Mouse (Mus musculus): ENCODE results near the gene Gm11938. TPM values are rescaled to one million over a fixed set of nuclear protein-coding genes. Genes with fewer than 3 reads are reported as not detected.
"Not testable (repeated sequence)": the region's sequence is repeated elsewhere in the genome, so short reads cannot be mapped to it uniquely, and the experiment has no call there.

Gm11938 gene
- polyA plus RNA-seq (2017; shearing (Covaris generic)): not detected

DNA sequence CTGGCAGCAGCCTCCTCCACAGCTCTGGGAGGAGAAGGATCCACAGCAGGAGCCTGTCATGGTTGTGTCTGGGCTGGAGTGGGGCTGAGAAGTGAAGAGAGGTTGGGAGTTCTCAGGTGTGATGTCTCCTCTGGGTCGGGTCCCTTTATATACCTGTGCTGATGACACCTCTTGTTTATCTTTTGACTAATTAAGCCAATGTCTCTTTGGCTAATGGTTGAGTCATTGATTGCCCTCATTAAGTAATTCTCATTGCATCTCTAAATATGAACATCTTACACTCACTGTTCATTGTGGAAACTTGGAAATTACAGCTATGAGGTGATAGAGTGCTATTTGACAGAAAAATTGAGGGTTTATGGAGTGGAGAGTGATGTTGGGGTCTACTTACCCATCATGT is at the start of gene Gm11938:
TSS of gene Gm11938 (minus strand) at position 101 of the 400 bp plus-strand sequence.
- not testable (repeated sequence) for ATAC-seq

DNA sequence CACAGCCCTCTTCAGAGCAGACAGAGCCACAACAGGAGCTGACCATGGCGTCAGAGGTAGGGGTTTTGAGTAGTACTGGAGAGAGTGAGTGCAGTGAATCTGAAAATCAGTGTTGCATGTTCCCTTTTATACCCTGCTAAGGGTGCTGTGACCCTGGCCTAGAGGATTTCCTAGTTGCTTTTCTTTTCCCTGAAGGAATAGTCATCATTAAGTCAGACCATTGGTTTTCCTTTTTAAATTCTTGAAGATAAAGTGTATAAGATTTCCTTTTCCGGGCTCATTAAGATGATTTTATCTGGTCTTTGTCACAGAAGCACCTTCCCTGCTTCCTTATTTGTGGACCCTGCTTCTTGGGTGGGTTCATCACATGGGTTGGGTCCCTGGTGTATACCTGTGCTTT is 47.0 kb upstream of the Gm11938 start, which contains the start of gene Gm11555:
TSS of gene Gm11555 (minus strand) at position 101 of the 400 bp plus-strand sequence.
- ATAC-seq: no peak

- no peak for ATAC-seq
Observed at GRCm38 (mm10) chr11:99646444-99646843, 43.3 kb upstream of the Gm11938 start.

- ATAC-seq: no peak
Observed at GRCm38 (mm10) chr11:99644351-99644750, 41.2 kb upstream of the Gm11938 start.

- not testable (repeated sequence) for ATAC-seq
Observed at GRCm38 (mm10) chr11:99643635-99644139, 40.6 kb upstream of the Gm11938 start, which contains the start of gene Krtap4-7. Gene Krtap4-7, minus strand, starts transcription at chr11:99644089.

DNA sequence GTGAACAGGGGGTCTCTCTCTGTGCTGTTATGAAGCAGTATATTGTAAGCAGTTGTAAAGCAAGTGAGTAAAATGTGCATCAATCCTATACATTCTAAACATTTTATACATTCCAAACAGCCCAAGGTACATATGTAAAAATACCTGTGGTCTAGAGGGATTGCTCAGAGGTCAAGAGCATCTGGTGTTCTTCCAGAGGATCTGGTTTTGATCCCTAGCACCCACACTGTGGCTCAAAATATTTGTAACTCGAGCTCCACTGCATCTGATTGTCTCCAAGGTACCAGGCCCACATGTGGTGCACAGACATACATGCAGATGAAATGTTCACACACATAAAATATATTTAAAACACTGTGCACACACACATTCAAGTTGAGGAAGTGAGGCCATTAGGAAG is 37.8 kb upstream of the Gm11938 start:
- ATAC-seq: no peak

GRCm38 (mm10) chr11:99637086-99637485 is 34.0 kb upstream of the Gm11938 start:
- ATAC-seq: no peak

GRCm38 (mm10) chr11:99634653-99635134 is 31.6 kb upstream of the Gm11938 start, which contains the start of gene Krtap4-2:
Gene Krtap4-2, minus strand, starts transcription at chr11:99635084.
- no peak for ATAC-seq

DNA sequence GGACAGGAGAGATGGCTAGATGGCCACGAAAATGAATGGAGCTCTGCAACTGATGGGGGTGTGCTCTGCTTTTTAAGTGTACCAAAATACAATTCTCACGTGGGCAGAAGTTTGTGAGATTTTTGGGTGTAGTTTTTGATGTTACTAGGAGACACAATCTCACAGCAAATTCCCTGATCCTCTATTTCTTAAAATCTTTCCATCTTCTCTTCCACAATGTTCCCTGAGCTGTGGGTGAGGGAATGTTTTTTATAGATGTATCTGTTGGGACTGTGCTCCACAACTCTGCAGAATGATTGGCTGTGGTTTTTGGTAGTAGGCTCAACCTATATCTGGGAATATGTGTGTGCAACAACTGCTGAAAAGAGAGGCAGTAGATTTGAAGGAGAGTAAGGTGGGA is 30.2 kb upstream of the Gm11938 start:
- ATAC-seq: no peak

GRCm38 (mm10) chr11:99630890-99631289 is 27.8 kb upstream of the Gm11938 start:
- ATAC-seq: no peak

DNA sequence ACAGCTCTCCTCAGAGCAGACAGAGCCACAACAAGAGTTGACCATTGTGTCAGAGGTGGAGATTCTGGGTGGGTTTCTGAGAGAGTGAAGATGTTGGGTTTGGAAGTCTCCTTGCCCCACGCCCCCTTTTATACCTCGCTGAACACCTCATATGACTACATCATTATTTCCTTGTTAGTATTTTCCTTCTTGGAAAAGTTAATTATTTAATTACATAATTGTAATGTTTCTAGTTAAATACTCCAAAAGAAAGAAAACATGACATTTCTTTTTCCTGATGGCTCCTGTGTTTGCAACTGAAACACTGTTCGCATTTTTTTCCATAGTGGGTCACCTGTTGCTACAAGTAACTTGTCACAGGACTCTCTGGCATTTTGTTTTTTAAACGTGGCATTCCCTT is 25.0 kb upstream of the Gm11938 start, which contains the start of gene Krtap4-1:
TSS of gene Krtap4-1 (minus strand) at position 101 of the 400 bp plus-strand sequence.
- ATAC-seq: no peak

DNA sequence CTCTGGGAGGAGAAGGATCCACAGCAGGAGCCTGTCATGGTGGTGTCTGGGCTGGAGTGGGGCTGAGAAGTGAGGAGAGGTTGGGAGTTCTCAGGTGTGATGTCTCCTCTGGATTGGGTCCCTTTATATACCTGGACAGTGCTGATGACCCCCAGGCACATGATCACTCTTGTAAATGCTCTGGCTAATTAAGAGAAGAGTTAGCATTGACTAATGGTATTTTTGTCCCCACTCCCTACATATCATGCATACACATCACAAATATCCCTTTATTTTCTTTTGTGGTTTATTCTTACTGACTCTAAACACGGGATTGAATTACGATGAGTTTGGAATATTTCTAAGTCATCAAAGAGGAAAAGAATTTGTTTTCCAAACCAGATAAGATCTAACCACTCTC is 17.2 kb upstream of the Gm11938 start, which contains the start of gene Gm11562:
TSS of gene Gm11562 (minus strand) at position 101 of the 400 bp plus-strand sequence.
- no peak for ATAC-seq

DNA sequence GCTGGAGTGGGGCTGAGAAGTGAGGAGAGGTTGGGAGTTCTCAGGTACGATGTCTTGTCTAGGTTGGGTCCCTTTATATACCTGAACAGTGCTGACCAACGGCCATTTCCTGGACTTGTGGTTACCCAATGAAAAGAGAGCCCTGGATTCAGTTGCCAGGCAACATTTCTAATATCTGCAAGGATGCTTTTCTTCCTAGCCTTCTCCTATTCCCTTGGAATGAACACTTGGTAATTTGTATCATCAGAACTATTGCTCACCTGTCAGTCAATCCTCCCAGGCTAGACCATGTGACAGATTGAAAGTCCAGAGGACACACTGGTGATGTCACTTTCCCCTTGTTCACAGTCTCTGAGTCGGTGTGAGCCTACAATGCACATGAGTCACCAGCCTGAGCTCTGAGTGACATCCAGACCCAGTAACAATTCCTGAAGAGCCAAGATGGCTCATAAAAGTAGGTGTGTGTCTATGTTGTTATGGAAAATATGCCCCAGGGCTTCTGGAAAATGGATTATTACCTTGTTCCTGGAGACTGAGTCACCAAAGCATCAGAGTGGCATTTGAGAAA is 11.8 kb upstream of the Gm11938 start, which contains the start of gene Krtap2-4:
TSS of gene Krtap2-4 (minus strand) at position 51 of the 568 bp plus-strand sequence.
- ATAC-seq: no peak

- not testable (repeated sequence) for ATAC-seq
Observed at GRCm38 (mm10) chr11:99610089-99610488, 7.0 kb upstream of the Gm11938 start, which contains the start of gene Gm11937. Gene Gm11937, minus strand, starts transcription at chr11:99610189.

DNA sequence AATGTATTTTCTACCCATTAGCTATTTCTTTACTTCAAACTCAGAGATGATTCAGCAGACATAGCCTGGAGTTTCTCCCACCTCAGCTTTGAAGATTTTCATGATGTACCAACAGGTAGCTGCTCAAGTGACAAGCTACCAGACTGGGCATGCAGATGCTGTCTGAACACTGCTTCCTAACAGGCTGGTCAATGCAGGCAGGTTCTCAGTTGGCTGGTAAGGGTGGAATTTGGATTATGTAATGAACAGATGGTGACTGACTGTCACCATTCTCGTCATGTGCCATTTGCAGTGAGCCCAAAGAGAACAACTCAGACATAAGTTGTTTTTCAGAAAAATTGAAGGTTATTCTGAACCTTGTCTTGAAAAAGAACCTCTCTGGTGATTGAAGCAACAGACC is 6.0 kb upstream of the Gm11938 start:
- no peak for ATAC-seq

- not testable (repeated sequence) for ATAC-seq
Observed at GRCm38 (mm10) chr11:99597742-99598141, 5.4 kb downstream of the Gm11938 start, which contains the start of gene Krtap9-3. Gene Krtap9-3, minus strand, starts transcription at chr11:99598105.

- no peak for ATAC-seq
Observed at GRCm38 (mm10) chr11:99590981-99591380, 12.1 kb downstream of the Gm11938 start, which contains the start of gene Krtap1-3. Gene Krtap1-3, minus strand, starts transcription at chr11:99591339.

GRCm38 (mm10) chr11:99585096-99585495 is 18.0 kb downstream of the Gm11938 start:
- no peak for ATAC-seq

DNA sequence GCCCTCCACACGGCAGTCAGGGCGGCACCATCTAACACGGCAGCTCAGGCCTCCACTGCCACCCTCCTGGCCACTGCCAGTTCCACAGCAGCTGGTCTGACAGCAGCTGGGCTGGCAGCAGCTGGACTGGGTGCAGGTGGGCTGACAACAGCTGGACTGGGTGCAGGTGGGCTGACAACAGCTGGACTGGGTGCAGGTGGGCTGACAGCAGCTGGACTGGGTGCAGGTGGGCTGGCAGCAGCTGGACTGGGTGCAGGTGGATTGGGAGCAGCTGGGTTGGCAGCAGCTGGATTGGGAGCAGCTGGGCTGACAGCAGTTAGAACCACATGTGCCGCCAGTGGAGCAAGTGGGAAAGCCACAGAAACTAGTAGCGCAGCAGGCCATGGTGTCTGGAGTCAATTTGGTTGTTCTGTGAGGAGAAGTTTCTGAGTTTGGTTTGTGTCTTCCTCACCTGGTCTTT is 19.8 kb downstream of the Gm11938 start, which contains the start of gene Krtap1-4:
TSS of gene Krtap1-4 (minus strand) at position 410 of the 460 bp plus-strand sequence.
- ATAC-seq: no peak

DNA sequence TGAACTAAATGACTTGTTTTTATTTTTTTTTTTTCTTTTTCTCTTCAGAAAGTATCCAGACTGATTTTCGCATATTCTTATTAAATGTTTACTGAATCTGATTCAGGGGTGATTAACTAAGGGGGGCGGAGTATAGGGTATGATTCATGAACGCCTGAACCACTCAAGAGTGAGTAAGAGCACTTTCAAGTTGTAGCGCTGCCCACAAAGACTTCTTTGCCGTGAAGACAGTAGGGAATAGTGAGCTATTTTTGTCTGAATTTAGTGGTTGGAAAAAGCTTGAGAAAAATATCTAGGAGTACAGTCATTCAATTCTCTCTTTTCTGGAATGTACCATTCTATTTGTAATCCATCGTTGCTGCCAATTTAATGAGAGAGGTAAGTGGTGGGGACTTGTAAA is 21.5 kb downstream of the Gm11938 start:
- no peak for ATAC-seq

GRCm38 (mm10) chr11:99581051-99581450 is 22.1 kb downstream of the Gm11938 start:
- no peak for ATAC-seq

DNA sequence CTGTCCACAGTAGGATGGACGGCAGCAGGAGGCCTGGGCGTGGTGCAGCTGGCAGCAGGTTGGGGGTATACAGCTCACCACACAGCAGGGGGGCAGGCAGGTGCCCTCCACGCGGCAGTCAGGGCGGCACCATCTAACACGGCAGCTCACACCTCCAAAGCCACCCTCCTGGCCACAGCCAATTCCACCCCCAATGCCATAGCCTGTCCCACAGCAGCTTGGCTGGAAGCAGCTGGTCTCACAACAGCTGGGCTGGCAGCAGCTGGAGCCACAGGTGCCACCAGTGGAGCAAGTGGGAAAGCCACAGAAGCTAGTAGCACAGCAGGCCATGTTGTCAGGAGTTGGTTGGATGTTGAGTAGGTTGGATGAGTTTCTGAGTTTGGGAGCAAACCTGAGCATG is 22.5 kb downstream of the Gm11938 start, which contains the start of gene Krtap1-5:
TSS of gene Krtap1-5 (minus strand) at position 381 of the 400 bp plus-strand sequence.
- ATAC-seq: no peak

DNA sequence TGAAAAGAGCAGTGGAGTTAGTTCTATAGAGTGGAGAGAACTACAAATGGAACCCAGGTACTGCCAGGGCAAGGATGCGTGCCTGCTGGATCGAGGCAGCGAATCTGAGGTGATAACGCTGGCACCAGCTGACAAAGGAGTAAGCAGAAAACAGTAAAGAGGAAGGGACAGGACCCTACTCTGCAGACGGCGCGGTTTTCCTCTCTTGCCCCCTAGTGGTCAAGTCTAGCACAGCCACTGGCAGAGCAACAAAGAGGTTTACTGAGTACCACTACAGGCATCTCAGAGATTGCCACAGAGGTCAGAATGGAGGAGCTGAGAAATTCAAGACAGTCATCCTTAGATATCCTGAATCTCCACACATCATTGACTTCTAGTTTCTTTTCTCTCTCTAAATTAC is 29.0 kb downstream of the Gm11938 start:
- ATAC-seq: no peak
